Mouse (Mus musculus) forebrain, embryonic 11.5 days (tissue): ENCODE results near the gene Noc2l. TPM values are rescaled to one million over a fixed set of nuclear protein-coding genes. Genes with fewer than 3 reads are reported as not detected.

Experiments used
- ATAC-seq: fragments of 200-750 bp; cut with Nextera tagmentation; replicated peaks from 2 replicates; pipeline ENCODE4 v1.8.0; 2017; ENCODE audit warnings: moderate TSS enrichment; ENCODE audit not compliant: low FRiP score
- DNase-seq: peaks from one replicate; pipeline ENCODE4 v3.0.0-alpha.2; 2017; ENCODE audit warnings: low spot score
- H3K27ac ChIP-seq: fragments of 300-500 bp; sonication (generic); 2 replicates; pipeline ENCODE4 v1.5.1; 2014; ENCODE audit warnings: low read depth, low read length
- H3K27me3 ChIP-seq: fragments of 300-500 bp; sonication (generic); 2 replicates; pipeline ENCODE4 v1.6.1; 2014; ENCODE audit warnings: mild to moderate bottlenecking, low read length, mixed read lengths; ENCODE audit not compliant: control insufficient read depth, insufficient read depth
- H3K36me3 ChIP-seq: fragments of 300-500 bp; sonication (generic); 2 replicates; pipeline ENCODE4 v1.6.1; 2014; ENCODE audit warnings: mild to moderate bottlenecking, low read length, moderate library complexity, mixed read lengths; ENCODE audit not compliant: control insufficient read depth, insufficient read depth
- H3K4me1 ChIP-seq: fragments of 300-500 bp; sonication (generic); replicated peaks from 2 replicates; pipeline ENCODE4 v1.6.1; 2014; ENCODE audit warnings: low read length, mixed read lengths; ENCODE audit not compliant: control insufficient read depth, insufficient read depth
- H3K4me2 ChIP-seq: fragments of 300-500 bp; sonication (generic); 2 replicates; pipeline ENCODE4 v1.6.1; 2014; ENCODE audit warnings: low read depth, mild to moderate bottlenecking, low read length, moderate library complexity, mixed read lengths; ENCODE audit not compliant: severe bottlenecking
- H3K4me3 ChIP-seq: fragments of 300-500 bp; sonication (generic); 2 replicates; pipeline ENCODE4 v1.5.1; 2014; ENCODE audit warnings: low read depth, low read length
- H3K9ac ChIP-seq: fragments of 300-500 bp; sonication (generic); 2 replicates; pipeline ENCODE4 v1.6.1; 2014; ENCODE audit warnings: low read length
- H3K9me3 ChIP-seq: fragments of 300-500 bp; sonication (generic); 2 replicates; pipeline ENCODE4 v1.6.1; 2016; ENCODE audit warnings: low read length, mixed read lengths; ENCODE audit not compliant: control insufficient read depth
- WGBS: fragments of 180-500 bp; shearing (Covaris S2); extraction: QIAGEN DNeasy Blood & Tissue Kit; methylation state at CpG from one replicate; pipeline ENCODE4 v1.1.7; 2014; 5-methylcytosine and 5-hydroxymethylcytosine counted together
- polyA plus RNA-seq: library from polyadenylated mRNA; unstranded; fragments of >200 nt; fragmentation: Nextera tagmentation; extraction: Ambion mirVana; gene quantifications from 2 replicates; pipeline ENCODE4 v1.2.1, GENCODE M21; 2014

Gene Noc2l
- polyA plus RNA-seq, 1 experiment from 2014 or later: 102 TPM

DNA sequence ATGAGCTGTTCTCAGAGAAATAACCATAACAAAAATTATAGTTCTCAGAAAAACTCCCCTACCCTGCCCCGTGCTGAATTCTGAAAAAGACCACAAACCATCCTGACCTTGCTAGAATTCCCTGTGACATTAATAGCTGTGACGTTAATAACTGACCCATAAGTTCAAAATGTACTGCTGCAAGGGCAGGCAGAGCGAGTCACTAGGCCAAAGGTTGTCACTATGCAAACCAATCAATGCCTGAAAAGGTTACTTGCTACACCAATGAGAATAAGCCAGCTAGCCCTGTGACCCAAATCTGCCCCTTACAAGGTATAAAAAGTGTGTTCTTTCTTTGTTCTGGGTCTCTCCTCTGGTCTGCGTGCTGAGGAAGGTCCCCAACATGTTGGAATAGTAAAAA lies 26.9 kb upstream of the Noc2l start:
- Histone ChIP-seq H3K36me3 (no peaks in the 10 kb centered on the region), H3K9ac (no peak overlapping the region), H3K4me1 (peaks cover 6% of the 10 kb centered on the region; the same call in 1 of the 2 replicates), H3K4me2 (no peak overlapping the region), H3K4me3 (no peak overlapping the region), H3K27ac (no peak overlapping the region), H3K27me3 (no peaks in the 10 kb centered on the region), H3K9me3 (no peaks in the 10 kb centered on the region)
- DNase-seq (no peak), ATAC-seq (no peak)
- 88% methylated on average over 4 of the region's 4 CpGs for WGBS

GRCm38 (mm10) chr4:156209963-156210635 lies 25.7 kb upstream of the Noc2l start:
- Histone ChIP-seq H3K27ac (no peak overlapping the region), H3K4me3 (no peak overlapping the region), H3K36me3 (no peaks in the 10 kb centered on the region), H3K4me2 (no peak overlapping the region), H3K9me3 (no peaks in the 10 kb centered on the region), H3K9ac (no peak overlapping the region), H3K4me1 (no peaks in the 10 kb centered on the region), H3K27me3 (no peaks in the 10 kb centered on the region)
- no peak for DNase-seq
- no peak for ATAC-seq
- WGBS: 85% methylated on average over 13 of the region's 13 CpGs

DNA sequence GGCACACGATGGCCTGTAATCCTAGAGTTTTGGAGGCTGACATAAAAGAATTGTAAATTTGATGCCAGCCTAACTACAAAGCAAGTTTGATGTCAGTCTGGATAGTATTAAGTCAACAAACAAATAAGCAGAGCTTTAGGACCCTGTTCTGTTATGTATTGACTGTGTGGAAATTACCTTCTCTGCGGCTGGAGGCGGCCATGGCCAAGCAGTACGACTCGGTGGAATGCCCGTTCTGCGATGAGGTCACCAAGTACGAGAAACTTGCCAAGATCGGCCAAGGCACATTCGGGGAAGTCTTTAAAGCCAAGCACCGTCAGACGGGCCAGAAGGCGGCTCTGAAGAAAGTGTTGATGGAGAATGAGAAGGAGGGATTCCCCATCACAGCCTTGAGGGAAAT lies 22.7 kb upstream of the Noc2l start:
- Histone ChIP-seq H3K4me2 (no peak overlapping the region), H3K4me3 (no peak overlapping the region), H3K36me3 (no peaks in the 10 kb centered on the region), H3K4me1 (no peaks in the 10 kb centered on the region), H3K27me3 (no peaks in the 10 kb centered on the region), H3K9me3 (no peaks in the 10 kb centered on the region), H3K9ac (no peak overlapping the region), H3K27ac (no peak overlapping the region)
- DNase-seq (no peak), ATAC-seq (no peak)
- WGBS: 94% methylated on average over 13 of the region's 13 CpGs

GRCm38 (mm10) chr4:156215649-156216048 lies 20.2 kb upstream of the Noc2l start, which contains the start of gene Perm1:
Gene Perm1, plus strand, starts transcription at chr4:156215868.
- no peak within 1 kb of the TSS for H3K4me2 ChIP-seq
- no peak for ATAC-seq
- H3K9ac ChIP-seq: no peak within 1 kb of the TSS
- H3K36me3 ChIP-seq: no peaks in the 10 kb centered on the region
- H3K27me3 ChIP-seq: no peaks in the 10 kb centered on the region
- DNase-seq: no peak
- no peak within 1 kb of the TSS for H3K27ac ChIP-seq
- WGBS: 83% methylated on average over 4 of the region's 4 CpGs
- no peaks in the 10 kb centered on the region for H3K9me3 ChIP-seq
- no peak within 1 kb of the TSS for H3K4me3 ChIP-seq
- no peaks in the 10 kb centered on the region for H3K4me1 ChIP-seq

GRCm38 (mm10) chr4:156216196-156216595 lies 19.6 kb upstream of the Noc2l start:
- 84% methylated on average over 2 of the region's 2 CpGs for WGBS

GRCm38 (mm10) chr4:156217022-156217669 lies 18.7 kb upstream of the Noc2l start:
- Histone ChIP-seq H3K4me2 (no peak overlapping the region), H3K27ac (no peak overlapping the region), H3K9ac (no peak overlapping the region), H3K4me1 (no peaks in the 10 kb centered on the region), H3K27me3 (no peaks in the 10 kb centered on the region), H3K36me3 (no peaks in the 10 kb centered on the region), H3K4me3 (no peak overlapping the region), H3K9me3 (no peaks in the 10 kb centered on the region)
- no peak for DNase-seq
- WGBS: 85% methylated on average over 16 of the region's 16 CpGs
- ATAC-seq: no peak; the same call in 1 of the 2 replicates

More at GRCm38 (mm10) chr4:156216196-156216595, 19.6 kb upstream of the Noc2l start:
- no peaks in the 10 kb centered on the region for H3K36me3 ChIP-seq
- no peaks in the 10 kb centered on the region for H3K27me3 ChIP-seq
- no peak overlapping the region for H3K4me3 ChIP-seq
- no peak overlapping the region for H3K9ac ChIP-seq
- H3K27ac ChIP-seq: no peak overlapping the region
- ATAC-seq (no peak), DNase-seq (no peak)
- no peaks in the 10 kb centered on the region for H3K4me1 ChIP-seq
- no peaks in the 10 kb centered on the region for H3K9me3 ChIP-seq
- H3K4me2 ChIP-seq: no peak overlapping the region

DNA sequence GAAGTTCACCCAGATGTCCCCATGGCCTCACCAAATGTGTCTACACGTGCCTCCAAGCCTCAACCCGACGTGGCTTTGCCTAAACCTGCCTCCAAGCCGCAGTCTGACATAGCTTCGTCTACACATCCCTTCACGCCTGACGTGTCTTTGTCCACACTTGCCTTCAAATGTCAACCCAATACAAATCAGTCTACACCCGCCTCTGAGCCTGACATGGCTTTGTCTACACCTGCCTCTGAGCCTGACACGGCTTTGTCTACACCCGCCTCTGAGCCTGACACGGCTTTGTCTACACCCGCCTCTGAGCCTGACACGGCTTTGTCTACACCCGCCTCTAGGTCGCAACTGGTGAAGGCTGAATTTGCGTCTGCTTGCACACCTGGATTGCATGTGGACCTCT lies 18.0 kb upstream of the Noc2l start:
- DNase-seq: no peak
- Histone ChIP-seq H3K9ac (no peak overlapping the region), H3K4me1 (no peaks in the 10 kb centered on the region), H3K27me3 (no peaks in the 10 kb centered on the region), H3K9me3 (no peaks in the 10 kb centered on the region), H3K4me2 (no peak overlapping the region), H3K36me3 (no peaks in the 10 kb centered on the region), H3K27ac (no peak overlapping the region), H3K4me3 (no peak overlapping the region)
- WGBS: 84% methylated on average over 16 of the region's 16 CpGs
- ATAC-seq: no peak

- no peaks in the 10 kb centered on the region for H3K27me3 ChIP-seq
- H3K4me1 ChIP-seq: no peaks in the 10 kb centered on the region
- H3K27ac ChIP-seq: no peak overlapping the region
- no peak overlapping the region for H3K4me3 ChIP-seq
- H3K9me3 ChIP-seq: no peaks in the 10 kb centered on the region
- no peak overlapping the region for H3K9ac ChIP-seq
- no peak overlapping the region for H3K4me2 ChIP-seq
- H3K36me3 ChIP-seq: no peaks in the 10 kb centered on the region
- ATAC-seq (no peak), DNase-seq (no peak)
- 89% methylated on average over 11 of the region's 11 CpGs for WGBS
Observed at GRCm38 (mm10) chr4:156219936-156220335, 15.9 kb upstream of the Noc2l start.

- H3K36me3 ChIP-seq: no peaks in the 10 kb centered on the region
- no peak overlapping the region for H3K4me3 ChIP-seq
- H3K9ac ChIP-seq: no peak overlapping the region
- 89% methylated on average over 2 of the region's 2 CpGs for WGBS
- no peaks in the 10 kb centered on the region for H3K27me3 ChIP-seq
- peaks cover 3% of the 10 kb centered on the region; the same call in 1 of the 2 replicates for H3K4me1 ChIP-seq
- H3K9me3 ChIP-seq: no peaks in the 10 kb centered on the region
- H3K27ac ChIP-seq: no peak overlapping the region
- no peak for DNase-seq
- no peak overlapping the region for H3K4me2 ChIP-seq
- no peak for ATAC-seq
Observed at GRCm38 (mm10) chr4:156224276-156224675, 11.5 kb upstream of the Noc2l start.
